Mouse (Mus musculus): ENCODE data around the gene Leng8. TPM values are rescaled to one million over a fixed set of nuclear protein-coding genes. Genes with fewer than 3 reads are reported as not detected.

Leng8 gene
- polyA plus RNA-seq, 1 experiment from 2014 or later = 30.8 TPM

DNA sequence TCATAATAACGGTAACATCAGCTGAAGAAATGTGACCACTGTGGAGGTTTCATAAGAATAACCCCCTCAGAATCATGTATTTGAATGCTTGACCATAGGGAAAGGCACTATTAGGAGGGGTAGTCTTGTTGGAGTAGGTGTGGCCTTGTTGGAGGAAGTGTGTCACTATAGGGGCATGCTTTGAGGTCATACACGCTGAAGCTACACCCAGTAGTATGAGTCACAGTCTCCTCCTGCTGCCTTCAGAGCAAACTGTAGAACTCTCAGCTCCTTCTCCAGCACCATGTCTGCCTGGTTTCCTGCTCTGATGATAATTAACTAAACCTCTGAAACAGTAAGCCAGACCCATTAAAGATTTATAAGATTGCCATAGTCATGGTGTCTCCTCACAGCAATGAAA is 38.0 kb upstream of the Leng8 start:
- ATAC-seq (replicated peaks; ENCODE audit: low FRiP score, low read depth) (no peak), DNase-seq (ENCODE audit: low spot score) (no peak)
- Histone ChIP-seq H3K4me3 (replicated peaks; ENCODE audit: low read depth, low read length) (no peak overlapping the region), H3K27me3 (ENCODE audit: insufficient read depth, low read length) (no peaks in the 10 kb centered on the region), H3K27ac (no peak overlapping the region), H3K9me3 (replicated peaks; ENCODE audit: low read length) (no peaks in the 10 kb centered on the region), H3K4me2 (ENCODE audit: low read length) (no peak overlapping the region), H3K9ac (ENCODE audit: low read depth, low read length) (no peak overlapping the region), H3K4me1 (replicated peaks; ENCODE audit: insufficient read depth, low read length) (no peaks in the 10 kb centered on the region), H3K36me3 (ENCODE audit: insufficient read depth, low read length) (no peaks in the 10 kb centered on the region)
- 81% methylated on average over 2 of the region's 2 CpGs for WGBS
- no peak for TF ChIP-seq CTCF (IDR thresholded peaks at IDR 0.05; ENCODE audit: low read depth)

DNA sequence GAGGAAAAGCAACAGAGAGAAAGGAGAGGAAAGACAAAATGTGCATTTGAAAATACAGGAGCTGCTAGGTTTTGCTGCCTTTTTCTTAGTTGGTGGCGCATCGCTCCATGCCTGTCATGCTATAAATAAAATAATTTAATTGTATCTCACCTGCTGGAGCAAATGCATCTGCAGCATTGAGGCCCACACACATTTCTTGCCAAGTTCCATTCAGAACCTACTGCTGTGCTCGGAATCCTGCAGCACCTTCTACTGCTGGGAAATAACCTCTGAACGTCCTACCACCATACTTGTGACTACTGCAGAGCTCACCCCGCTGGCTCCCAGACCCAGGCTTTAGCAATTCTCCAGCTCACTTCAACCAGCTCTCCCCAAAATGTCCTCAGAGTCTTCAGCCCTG is 35.7 kb upstream of the Leng8 start:
- no peaks in the 10 kb centered on the region for H3K27me3 ChIP-seq (ENCODE audit: insufficient read depth, low read length)
- no peaks in the 10 kb centered on the region for H3K9me3 ChIP-seq (replicated peaks; ENCODE audit: low read length)
- H3K36me3 ChIP-seq (ENCODE audit: insufficient read depth, low read length) = no peaks in the 10 kb centered on the region
- 82% methylated on average over 5 of the region's 5 CpGs for WGBS
- no peak for TF ChIP-seq CTCF (IDR thresholded peaks at IDR 0.05; ENCODE audit: low read depth)
- H3K27ac ChIP-seq = no peak overlapping the region
- no peak overlapping the region for H3K9ac ChIP-seq (ENCODE audit: low read depth, low read length)
- H3K4me1 ChIP-seq (replicated peaks; ENCODE audit: insufficient read depth, low read length) = no peaks in the 10 kb centered on the region
- no peak overlapping the region for H3K4me2 ChIP-seq (ENCODE audit: low read length)
- ATAC-seq (replicated peaks; ENCODE audit: low FRiP score, low read depth) = no peak
- no peak overlapping the region for H3K4me3 ChIP-seq (replicated peaks; ENCODE audit: low read depth, low read length)
- no peak for DNase-seq (ENCODE audit: low spot score)

DNA sequence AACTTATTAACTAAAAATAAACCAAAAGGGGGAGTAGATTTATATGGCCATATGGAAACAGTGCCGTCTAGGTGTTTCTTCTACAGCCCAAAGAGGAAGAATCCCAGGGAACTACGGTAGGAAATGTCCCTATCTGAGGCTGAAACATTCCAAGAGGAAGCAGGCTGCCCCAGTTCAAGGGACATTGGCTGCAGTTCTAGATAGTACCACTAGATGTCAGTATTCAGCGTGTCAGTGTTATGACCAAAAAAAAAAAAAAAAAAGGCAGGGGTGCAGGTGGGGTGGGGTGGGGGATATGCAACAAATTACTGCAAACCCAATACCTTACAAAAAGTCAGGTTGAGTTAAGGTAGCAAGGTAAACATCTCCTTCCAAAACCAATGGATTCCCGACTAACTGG is 33.4 kb upstream of the Leng8 start:
- no peak overlapping the region for H3K9ac ChIP-seq (ENCODE audit: low read depth, low read length)
- 21% methylated on average over 4 of the region's 4 CpGs for WGBS
- no peak overlapping the region for H3K27ac ChIP-seq
- H3K4me3 ChIP-seq (replicated peaks; ENCODE audit: low read depth, low read length) = no peak overlapping the region
- no peak overlapping the region for H3K4me2 ChIP-seq (ENCODE audit: low read length)
- H3K9me3 ChIP-seq (replicated peaks; ENCODE audit: low read length) = no peaks in the 10 kb centered on the region
- no peak for ATAC-seq (replicated peaks; ENCODE audit: low FRiP score, low read depth)
- peak; percentile 66 for DNase-seq (ENCODE audit: low spot score)
- no peaks in the 10 kb centered on the region for H3K36me3 ChIP-seq (ENCODE audit: insufficient read depth, low read length)
- H3K27me3 ChIP-seq (ENCODE audit: insufficient read depth, low read length) = no peaks in the 10 kb centered on the region
- no peaks in the 10 kb centered on the region for H3K4me1 ChIP-seq (replicated peaks; ENCODE audit: insufficient read depth, low read length)
- peak; percentile 70 for TF ChIP-seq CTCF (IDR thresholded peaks at IDR 0.05; ENCODE audit: low read depth)

DNA sequence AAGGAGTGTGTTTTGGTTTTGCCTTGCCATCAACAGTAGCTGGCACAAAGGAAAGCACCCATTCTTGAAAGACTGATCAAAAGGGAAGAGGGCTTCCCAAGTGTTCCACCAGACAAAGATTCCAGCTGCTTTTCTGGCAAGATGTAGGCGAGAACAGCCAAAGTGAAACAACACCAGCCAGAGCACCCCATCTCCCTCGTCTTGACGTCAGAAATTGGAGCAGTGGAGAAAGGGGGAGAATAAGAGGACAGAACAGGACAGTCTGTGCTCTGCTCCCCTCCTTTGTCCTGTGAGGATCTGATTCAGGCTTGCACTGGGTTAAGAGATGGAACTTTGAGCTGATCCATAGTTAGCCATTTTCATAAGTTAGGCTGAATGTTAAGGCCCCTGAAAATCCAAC is 25.1 kb upstream of the Leng8 start:
- H3K4me1 ChIP-seq (replicated peaks; ENCODE audit: insufficient read depth, low read length) = no peaks in the 10 kb centered on the region
- ATAC-seq (replicated peaks; ENCODE audit: low FRiP score, low read depth) = no peak
- H3K27me3 ChIP-seq (ENCODE audit: insufficient read depth, low read length) = no peaks in the 10 kb centered on the region
- H3K9ac ChIP-seq (ENCODE audit: low read depth, low read length) = no peak overlapping the region
- DNase-seq (ENCODE audit: low spot score) = no peak
- H3K36me3 ChIP-seq (ENCODE audit: insufficient read depth, low read length) = no peaks in the 10 kb centered on the region
- H3K4me3 ChIP-seq (replicated peaks; ENCODE audit: low read depth, low read length) = no peak overlapping the region
- WGBS = 56% methylated on average over 3 of the region's 3 CpGs
- H3K27ac ChIP-seq = no peak overlapping the region
- no peak overlapping the region for H3K4me2 ChIP-seq (ENCODE audit: low read length)
- no peaks in the 10 kb centered on the region for H3K9me3 ChIP-seq (replicated peaks; ENCODE audit: low read length)
- no peak for TF ChIP-seq CTCF (IDR thresholded peaks at IDR 0.05; ENCODE audit: low read depth)

DNA sequence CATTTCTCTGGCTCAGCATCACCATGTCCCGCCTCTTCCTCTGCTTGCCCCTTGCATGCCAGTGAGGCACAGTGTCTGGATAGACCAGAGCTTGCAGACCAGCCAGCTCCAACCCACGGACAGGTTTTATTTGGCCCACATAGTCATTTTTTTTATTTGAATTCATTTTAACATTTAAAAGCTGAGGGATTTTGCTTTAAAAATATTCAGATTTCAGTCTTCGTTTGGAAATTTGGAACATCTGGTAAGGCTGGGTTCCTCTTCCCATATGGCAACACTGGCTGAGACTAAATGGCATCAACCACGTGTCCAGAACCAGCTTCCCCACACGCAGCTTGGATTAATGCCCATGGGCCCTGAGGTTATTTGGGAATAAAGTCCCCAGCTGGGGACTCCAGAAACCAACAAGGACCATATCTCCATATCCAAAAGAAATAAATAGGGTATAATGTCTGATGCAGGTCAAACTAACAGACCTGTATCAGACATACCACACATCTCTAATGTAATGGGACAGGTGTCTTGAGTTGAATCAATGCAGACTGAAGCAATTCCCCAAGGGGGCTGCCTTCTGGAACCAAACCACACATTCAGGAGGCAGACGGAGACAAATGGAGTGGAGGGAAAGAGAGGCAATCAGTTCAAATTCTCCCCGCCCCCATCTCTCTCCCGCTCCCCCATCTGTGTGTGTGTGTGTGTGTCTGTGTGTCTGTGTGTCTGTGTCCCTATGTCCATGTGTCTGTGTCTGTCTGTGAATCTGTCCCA is 19.6 kb upstream of the Leng8 start:
- no peak for TF ChIP-seq CTCF (IDR thresholded peaks at IDR 0.05; ENCODE audit: low read depth)
- no peaks in the 10 kb centered on the region; the same call in 1 of the 2 replicates for H3K4me1 ChIP-seq (replicated peaks; ENCODE audit: insufficient read depth, low read length)
- no peaks in the 10 kb centered on the region for H3K9me3 ChIP-seq (replicated peaks; ENCODE audit: low read length)
- peaks cover 10% of the 10 kb centered on the region for H3K27me3 ChIP-seq (ENCODE audit: insufficient read depth, low read length)
- ATAC-seq (replicated peaks; ENCODE audit: low FRiP score, low read depth) = no peak
- H3K36me3 ChIP-seq (ENCODE audit: insufficient read depth, low read length) = no peaks in the 10 kb centered on the region
- WGBS = 60% methylated on average over 8 of the region's 8 CpGs
- no peak overlapping the region for H3K9ac ChIP-seq (ENCODE audit: low read depth, low read length)
- H3K27ac ChIP-seq = no peak overlapping the region
- DNase-seq (ENCODE audit: low spot score) = no peak
- no peak overlapping the region for H3K4me3 ChIP-seq (replicated peaks; ENCODE audit: low read depth, low read length)
- H3K4me2 ChIP-seq (ENCODE audit: low read length) = no peak overlapping the region

DNA sequence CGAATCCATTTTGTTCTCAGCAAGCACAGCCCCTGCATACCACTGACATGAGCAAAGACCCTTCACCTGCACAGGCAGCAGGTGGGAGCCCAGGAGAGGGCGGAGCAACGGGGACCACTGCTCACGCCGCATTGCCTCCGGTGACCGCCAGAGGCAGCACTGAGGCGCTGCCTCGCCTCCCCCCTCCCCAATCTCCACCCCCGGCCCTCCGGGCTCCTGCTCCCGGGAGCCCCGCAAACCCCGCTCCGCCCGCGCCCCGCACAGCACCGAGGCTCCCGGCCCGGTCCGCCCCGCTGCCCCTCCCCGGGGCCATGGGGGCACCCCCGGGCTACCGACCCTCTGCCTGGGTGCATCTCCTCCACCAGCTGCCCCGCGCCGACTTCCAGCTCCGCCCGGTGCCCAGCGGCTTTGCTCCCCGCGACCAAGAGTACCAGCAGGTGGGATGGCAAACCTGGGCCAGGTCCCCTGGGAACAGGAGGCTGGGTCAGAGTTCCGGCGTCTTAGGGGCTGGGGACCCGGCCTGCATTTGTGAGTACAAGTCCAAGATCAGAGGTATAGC is 17.4 kb upstream of the Leng8 start, which contains the start of gene Ttyh1:
Gene Ttyh1, plus strand, starts transcription at position 65 of the 559 bp plus-strand sequence.
- DNase-seq (ENCODE audit: low spot score) (no peak), ATAC-seq (replicated peaks; ENCODE audit: low FRiP score, low read depth) (peak; percentile 56)
- no peak within 1 kb of the TSS for H3K27ac ChIP-seq
- peak within 1 kb of the TSS; percentile 32 for H3K4me3 ChIP-seq (replicated peaks; ENCODE audit: low read depth, low read length)
- no peaks in the 10 kb centered on the region for H3K9me3 ChIP-seq (replicated peaks; ENCODE audit: low read length)
- no peaks in the 10 kb centered on the region for H3K36me3 ChIP-seq (ENCODE audit: insufficient read depth, low read length)
- H3K4me1 ChIP-seq (replicated peaks; ENCODE audit: insufficient read depth, low read length) = no peaks in the 10 kb centered on the region; the same call in 1 of the 2 replicates
- 0 out of 2 replicates have a peak within 1 kb of the TSS, but pooled peaks have one; percentile 9 for H3K9ac ChIP-seq (ENCODE audit: low read depth, low read length)
- H3K4me2 ChIP-seq (ENCODE audit: low read length) = peak within 1 kb of the TSS; percentile 59
- peaks cover 10% of the 10 kb centered on the region for H3K27me3 ChIP-seq (ENCODE audit: insufficient read depth, low read length)
- WGBS = 2% methylated on average over 27 of the region's 37 CpGs
- peak; percentile 53 for TF ChIP-seq CTCF (IDR thresholded peaks at IDR 0.05; ENCODE audit: low read depth)
